Mouse (Mus musculus): Measurements from ENCODE around the gene Gm27021. TPM values are rescaled to one million over a fixed set of nuclear protein-coding genes. Genes with fewer than 3 reads are reported as not detected.

Gm27021 gene
- polyA plus RNA-seq, 1 experiment from 2014 or later, result 4.7 TPM

DNA sequence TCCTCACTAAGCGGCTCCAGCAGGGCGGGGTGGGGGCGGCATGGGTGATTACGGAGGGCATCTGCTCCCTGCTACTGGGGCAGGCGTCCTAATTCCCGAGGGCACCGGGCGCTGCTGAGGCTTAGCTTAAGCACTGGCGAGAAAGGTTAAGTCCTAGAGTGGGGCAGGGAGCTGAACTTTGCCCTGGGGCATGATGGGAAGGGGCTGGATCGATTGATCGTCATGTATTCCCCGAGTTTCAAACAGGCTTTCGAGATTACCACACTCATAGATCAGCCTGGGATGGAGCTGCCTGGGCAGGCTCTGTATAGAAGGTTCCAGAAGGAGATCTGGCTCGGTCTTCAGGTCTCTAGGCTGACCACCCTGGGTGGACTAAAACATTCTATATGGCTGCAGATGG, 45.7 kb downstream of the Gm27021 start:
- ATAC-seq (ENCODE audit: low FRiP score, low TSS enrichment) (no peak), DNase-seq (ENCODE audit: low spot score) (no peak)
- H3K27ac ChIP-seq (replicated peaks), result no peak overlapping the region
- 68% methylated on average over 14 of the region's 14 CpGs for WGBS
- TF ChIP-seq CTCF (IDR thresholded peaks at IDR 0.05; ENCODE audit: low read depth) (no peak), EP300 (optimal IDR thresholded peaks at IDR 0.05) (no peak)
- no peaks in the 10 kb centered on the region for H3K4me1 ChIP-seq (replicated peaks; ENCODE audit: control insufficient read depth, insufficient read depth)
- no peaks in the 10 kb centered on the region for H3K36me3 ChIP-seq (ENCODE audit: control insufficient read depth, insufficient read depth, low read length)
- no peaks in the 10 kb centered on the region for H3K9me3 ChIP-seq (ENCODE audit: control insufficient read depth, low read length)
- H3K4me3 ChIP-seq (ENCODE audit: low read depth, low read length), result no peak overlapping the region
- H3K27me3 ChIP-seq (ENCODE audit: control insufficient read depth, insufficient read depth, low read length), result no peaks in the 10 kb centered on the region
- no peak overlapping the region for H3K4me2 ChIP-seq (replicated peaks; ENCODE audit: low read depth)
- H3K9ac ChIP-seq (ENCODE audit: low read length), result no peak overlapping the region

GRCm38 (mm10) chr8:120620441-120620840, 47.4 kb downstream of the Gm27021 start:
- Histone ChIP-seq H3K9me3 (ENCODE audit: control insufficient read depth, low read length) (no peaks in the 10 kb centered on the region), H3K36me3 (ENCODE audit: control insufficient read depth, insufficient read depth, low read length) (no peaks in the 10 kb centered on the region), H3K27me3 (ENCODE audit: control insufficient read depth, insufficient read depth, low read length) (no peaks in the 10 kb centered on the region), H3K4me2 (replicated peaks; ENCODE audit: low read depth) (no peak overlapping the region), H3K4me3 (ENCODE audit: low read depth, low read length) (no peak overlapping the region), H3K4me1 (replicated peaks; ENCODE audit: control insufficient read depth, insufficient read depth) (no peaks in the 10 kb centered on the region), H3K27ac (replicated peaks) (no peak overlapping the region), H3K9ac (ENCODE audit: low read length) (no peak overlapping the region)
- DNase-seq (ENCODE audit: low spot score) (no peak), ATAC-seq (ENCODE audit: low FRiP score, low TSS enrichment) (no peak)
- WGBS, result 51% methylated on average over 7 of the region's 7 CpGs
- TF ChIP-seq EP300 (optimal IDR thresholded peaks at IDR 0.05) (no peak), CTCF (IDR thresholded peaks at IDR 0.05; ENCODE audit: low read depth) (no peak)

- H3K27ac ChIP-seq (replicated peaks), result no peak overlapping the region
- TF ChIP-seq EP300 (optimal IDR thresholded peaks at IDR 0.05) (no peak), CTCF (IDR thresholded peaks at IDR 0.05; ENCODE audit: low read depth) (no peak)
- H3K4me1 ChIP-seq (replicated peaks; ENCODE audit: control insufficient read depth, insufficient read depth), result no peaks in the 10 kb centered on the region
- no peak overlapping the region for H3K4me2 ChIP-seq (replicated peaks; ENCODE audit: low read depth)
- no peaks in the 10 kb centered on the region for H3K36me3 ChIP-seq (ENCODE audit: control insufficient read depth, insufficient read depth, low read length)
- WGBS, result 76% methylated on average over 11 of the region's 11 CpGs
- DNase-seq (ENCODE audit: low spot score) (no peak), ATAC-seq (ENCODE audit: low FRiP score, low TSS enrichment) (no peak)
- H3K9me3 ChIP-seq (ENCODE audit: control insufficient read depth, low read length), result no peaks in the 10 kb centered on the region
- no peaks in the 10 kb centered on the region for H3K27me3 ChIP-seq (ENCODE audit: control insufficient read depth, insufficient read depth, low read length)
- no peak overlapping the region for H3K4me3 ChIP-seq (ENCODE audit: low read depth, low read length)
- H3K9ac ChIP-seq (ENCODE audit: low read length), result no peak overlapping the region
These were observed 48.4 kb downstream of the Gm27021 start for GRCm38 (mm10) chr8:120619235-120620180.

GRCm38 (mm10) chr8:120618110-120618509, 49.8 kb downstream of the Gm27021 start:
- Histone ChIP-seq H3K4me1 (replicated peaks; ENCODE audit: control insufficient read depth, insufficient read depth) (no peaks in the 10 kb centered on the region), H3K4me2 (replicated peaks; ENCODE audit: low read depth) (no peak overlapping the region), H3K9ac (ENCODE audit: low read length) (no peak overlapping the region), H3K27me3 (ENCODE audit: control insufficient read depth, insufficient read depth, low read length) (no peaks in the 10 kb centered on the region), H3K36me3 (ENCODE audit: control insufficient read depth, insufficient read depth, low read length) (no peaks in the 10 kb centered on the region), H3K9me3 (ENCODE audit: control insufficient read depth, low read length) (no peaks in the 10 kb centered on the region), H3K27ac (replicated peaks) (no peak overlapping the region), H3K4me3 (ENCODE audit: low read depth, low read length) (no peak overlapping the region)
- WGBS, result 4% methylated on average over 6 of the region's 6 CpGs
- no peak for TF ChIP-seq EP300 (optimal IDR thresholded peaks at IDR 0.05)
- peak; percentile 92 for TF ChIP-seq CTCF (IDR thresholded peaks at IDR 0.05; ENCODE audit: low read depth)
- ATAC-seq (ENCODE audit: low FRiP score, low TSS enrichment) (peak; percentile 30; the same call in 1 of the 2 replicates), DNase-seq (ENCODE audit: low spot score) (peak; percentile 78)

DNA sequence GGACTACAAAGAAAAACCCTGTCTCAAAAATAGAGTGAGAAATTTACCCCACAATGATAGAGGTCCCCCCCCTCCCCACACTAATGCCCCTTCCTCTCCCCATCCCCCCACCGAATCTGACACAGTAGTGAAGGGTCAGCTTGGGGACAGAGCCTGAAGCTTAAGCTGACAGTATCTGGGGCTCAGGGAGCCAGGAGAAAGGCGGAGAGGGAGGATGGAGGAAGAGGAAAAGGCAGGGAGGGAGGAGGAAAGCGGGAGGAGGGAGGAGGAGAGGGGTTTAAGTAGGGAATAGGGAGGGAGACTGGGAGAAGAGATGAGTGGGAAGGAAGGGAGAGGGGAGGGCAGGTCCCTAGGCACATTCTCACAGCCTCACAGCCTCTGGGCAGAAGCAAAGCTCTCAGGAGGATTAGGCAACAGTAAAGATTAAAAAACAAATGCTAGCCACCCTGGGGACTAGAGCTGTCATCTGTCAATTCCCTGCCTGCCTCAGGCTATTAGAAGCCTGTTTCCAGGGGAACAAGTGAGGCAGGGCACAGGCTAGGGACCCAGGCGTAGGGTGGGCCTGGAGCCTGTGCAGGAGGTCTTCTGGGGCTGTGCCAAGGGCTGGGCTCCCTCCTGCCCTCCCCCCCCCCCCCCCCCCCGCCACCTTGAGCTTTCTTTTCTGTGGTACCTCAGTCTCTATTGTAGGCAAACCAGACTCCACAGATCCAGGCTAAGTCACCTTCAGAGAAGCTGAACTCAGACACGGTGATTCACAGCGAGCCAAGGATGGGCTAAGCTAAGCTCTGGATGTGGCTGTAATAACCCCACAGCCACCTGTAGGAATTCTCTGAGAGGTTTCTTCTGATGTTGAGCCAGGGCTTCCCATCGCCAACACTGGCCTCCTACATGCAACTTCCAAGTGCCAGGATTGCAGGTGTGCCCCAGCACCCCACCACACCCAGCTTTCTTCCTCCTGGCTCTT, 50.9 kb downstream of the Gm27021 start:
- DNase-seq (ENCODE audit: low spot score) (no peak), ATAC-seq (ENCODE audit: low FRiP score, low TSS enrichment) (0 out of 2 replicates have a peak, but pooled peaks have one; percentile 13)
- 52% methylated on average over 7 of the region's 8 CpGs for WGBS
- Histone ChIP-seq H3K36me3 (ENCODE audit: control insufficient read depth, insufficient read depth, low read length) (no peaks in the 10 kb centered on the region), H3K4me3 (ENCODE audit: low read depth, low read length) (no peak overlapping the region), H3K27me3 (ENCODE audit: control insufficient read depth, insufficient read depth, low read length) (no peaks in the 10 kb centered on the region), H3K4me1 (replicated peaks; ENCODE audit: control insufficient read depth, insufficient read depth) (no peaks in the 10 kb centered on the region), H3K9ac (ENCODE audit: low read length) (no peak overlapping the region; the same call in 1 of the 2 replicates), H3K4me2 (replicated peaks; ENCODE audit: low read depth) (no peak overlapping the region), H3K27ac (replicated peaks) (no peak overlapping the region), H3K9me3 (ENCODE audit: control insufficient read depth, low read length) (no peaks in the 10 kb centered on the region)
- no peak for TF ChIP-seq CTCF (IDR thresholded peaks at IDR 0.05; ENCODE audit: low read depth)
- TF ChIP-seq EP300 (optimal IDR thresholded peaks at IDR 0.05), result no peak

Data from stomach, postnatal 0 days (tissue).